Mouse (Mus musculus): ENCODE data around the gene Mlx.

Mlx gene

GRCm38 (mm10) chr11:101138536-101139181, 51.6 kb downstream of the Mlx start:
- no peak for DNase-seq (ENCODE audit: low spot score in 2 of 2)

- no peak for DNase-seq (ENCODE audit: low spot score in 2 of 2)
These were observed 53.2 kb downstream of the Mlx start for GRCm38 (mm10) chr11:101140164-101140819.

GRCm38 (mm10) chr11:101141088-101141487, 54.0 kb downstream of the Mlx start:
- DNase-seq (ENCODE audit: low spot score in 2 of 2): no peak
